Mouse (Mus musculus) C2C12 (cell line): ENCODE results near the gene Il17rb. TPM values are rescaled to one million over a fixed set of nuclear protein-coding genes. Genes with fewer than 3 reads are reported as not detected.

Source experiments
- H3K27me3 ChIP-seq: one replicate; pipeline ENCODE4 v1.6.1; 2011; ENCODE audit not compliant: control insufficient read depth, insufficient read depth, insufficient read length
- H3K36me3 ChIP-seq: one replicate; pipeline ENCODE4 v1.6.1; 2011; ENCODE audit not compliant: control insufficient read depth, insufficient read depth
- H3K4me3 ChIP-seq: one replicate; pipeline ENCODE4 v1.5.1; 2011; ENCODE audit warnings: mild to moderate bottlenecking, control low read depth; ENCODE audit not compliant: poor library complexity, insufficient read depth, severe bottlenecking
- H3K79me2 ChIP-seq: one replicate; pipeline ENCODE4 v1.6.1; 2011; ENCODE audit not compliant: control insufficient read depth, insufficient read depth
- H3K79me3 ChIP-seq: one replicate; pipeline ENCODE4 v1.6.1; 2011; ENCODE audit warnings: low read depth, control low read depth
- H3ac ChIP-seq: one replicate; pipeline ENCODE3; 2011; ENCODE audit warnings: low read depth; ENCODE audit not compliant: control insufficient read depth, insufficient read length
- CEBPB ChIP-seq: IDR thresholded peaks from one replicate; pipeline ENCODE4 v1.6.1; 2011; ENCODE audit warnings: low read depth, mild to moderate bottlenecking, control low read depth, moderate library complexity
- CTCF ChIP-seq: IDR thresholded peaks from one replicate; pipeline ENCODE4 v1.5.1; 2011; ENCODE audit not compliant: control insufficient read depth, insufficient read depth, insufficient read length
- FOSL1 ChIP-seq: IDR thresholded peaks from one replicate; pipeline ENCODE4 v1.8.0; 2011; ENCODE audit warnings: mild to moderate bottlenecking, low read length; ENCODE audit not compliant: poor library complexity, insufficient read depth, severe bottlenecking
- MAX ChIP-seq: IDR thresholded peaks from one replicate; pipeline ENCODE4 v1.6.1; 2011; ENCODE audit warnings: mild to moderate bottlenecking, control low read depth
- MYOD1 ChIP-seq: IDR thresholded peaks from one replicate; pipeline ENCODE4 v1.6.1; 2011; ENCODE audit warnings: low read depth; ENCODE audit not compliant: control insufficient read depth, insufficient read length
- MYOG ChIP-seq: IDR thresholded peaks from one replicate; pipeline ENCODE4 v1.6.1; 2011; ENCODE audit not compliant: control insufficient read depth, insufficient read length; ENCODE audit errors: extremely low read depth
- USF1 ChIP-seq: IDR thresholded peaks from one replicate; pipeline ENCODE4 v1.6.1; 2011; ENCODE audit warnings: low read depth, mild to moderate bottlenecking, control low read depth, moderate library complexity
- microRNA-seq: library from miRNA; unstranded; fragments of <30 nt; microRNA quantifications from one replicate; pipeline ENCODE4, GENCODE M21; 2019; ENCODE audit warnings: borderline microRNAs expressed
- polyA plus RNA-seq: library from polyadenylated mRNA; unstranded; fragments of >200 nt; fragmentation: generic; extraction: Trizol; gene quantifications from one replicate; pipeline ENCODE4 v1.2.1, GENCODE M21; 2012; ENCODE audit warnings: missing spikeins

Il17rb gene
- polyA plus RNA-seq, 1 experiment: 0.05 TPM

- H3K36me3 ChIP-seq: peaks cover 32% of the 10 kb centered on the region
Measured at GRCm38 (mm10) chr14:29968075-29968821, 40.4 kb downstream of the Il17rb start, which contains the start of gene Selenok. Gene Selenok, plus strand, starts transcription at chr14:29968308.

GRCm38 (mm10) chr14:29967611-29968010 is 41.1 kb downstream of the Il17rb start:
- TF ChIP-seq FOSL1 (no peak), MAX (no peak)
- Histone ChIP-seq H3K4me3 (peak overlapping the region; percentile 44), H3K36me3 (peaks cover 26% of the 10 kb centered on the region), H3ac (peak overlapping the region; percentile 33), H3K79me2 (peaks cover 28% of the 10 kb centered on the region), H3K79me3 (peaks cover 18% of the 10 kb centered on the region), H3K27me3 (no peaks in the 10 kb centered on the region)

More at GRCm38 (mm10) chr14:29968075-29968821, 40.4 kb downstream of the Il17rb start, which contains the start of gene Selenok:
- Histone ChIP-seq H3K79me2 (peaks cover 28% of the 10 kb centered on the region), H3K79me3 (peaks cover 18% of the 10 kb centered on the region), H3K4me3 (peak within 1 kb of the TSS; percentile 91), H3ac (peak within 1 kb of the TSS; percentile 71), H3K27me3 (no peaks in the 10 kb centered on the region)
- TF ChIP-seq MYOG (no peak), MYOD1 (no peak), FOSL1 (no peak), CEBPB (no peak), CTCF (no peak), USF1 (peak; percentile 71), MAX (peak; percentile 89)

- H3K4me3 ChIP-seq: no peak overlapping the region
- TF ChIP-seq CEBPB: no peak
- no peak for TF ChIP-seq CTCF
- no peak for TF ChIP-seq MYOD1
- no peak for TF ChIP-seq MAX
- no peak for TF ChIP-seq USF1
- no peak for TF ChIP-seq MYOG
- no peak for TF ChIP-seq FOSL1
Measured at GRCm38 (mm10) chr14:29957393-29957792, 51.3 kb downstream of the Il17rb start.

GRCm38 (mm10) chr14:29950805-29951204 is 57.9 kb downstream of the Il17rb start:
- no peaks in the 10 kb centered on the region for H3K79me3 ChIP-seq

More at GRCm38 (mm10) chr14:29957393-29957792, 51.3 kb downstream of the Il17rb start:
- Histone ChIP-seq H3K27me3 (no peaks in the 10 kb centered on the region), H3K36me3 (no peaks in the 10 kb centered on the region), H3K79me2 (no peaks in the 10 kb centered on the region), H3K79me3 (no peaks in the 10 kb centered on the region), H3ac (no peak overlapping the region)

GRCm38 (mm10) chr14:29946761-29947309 is 61.9 kb downstream of the Il17rb start:
- TF ChIP-seq FOSL1: no peak
- no peak for TF ChIP-seq USF1
- TF ChIP-seq MYOD1: no peak
- TF ChIP-seq MYOG: no peak
- no peak for TF ChIP-seq MAX
- no peak for TF ChIP-seq CTCF
- TF ChIP-seq CEBPB: no peak
- no peaks in the 10 kb centered on the region for H3K36me3 ChIP-seq
- H3K79me2 ChIP-seq: no peaks in the 10 kb centered on the region
- H3K79me3 ChIP-seq: no peaks in the 10 kb centered on the region
- H3K27me3 ChIP-seq: peaks cover 4% of the 10 kb centered on the region
- no peak overlapping the region for H3K4me3 ChIP-seq
- H3ac ChIP-seq: no peak overlapping the region

More at GRCm38 (mm10) chr14:29950805-29951204, 57.9 kb downstream of the Il17rb start:
- no peak for TF ChIP-seq MYOG
- no peaks in the 10 kb centered on the region for H3K79me2 ChIP-seq
- H3K36me3 ChIP-seq: no peaks in the 10 kb centered on the region
- H3K27me3 ChIP-seq: no peaks in the 10 kb centered on the region
- no peak overlapping the region for H3ac ChIP-seq
- H3K4me3 ChIP-seq: no peak overlapping the region

Small RNA genes within 50 kb of the gene (microRNA-seq; reads per million reads assigned to microRNA genes)
- 0.28 reads per million for gene Mir6947

Other genes with a start within 250 kb of the Il17rb start
- 112 TPM for gene Selenok, start 40.6 kb downstream of the Il17rb start, polyA plus RNA-seq
- 26.4 TPM for gene Actr8, start 30.6 kb downstream of the Il17rb start, polyA plus RNA-seq
- gene Chdh, start 127 bp upstream of the Il17rb start, polyA plus RNA-seq: not detected